In the genomic region with DNA sequence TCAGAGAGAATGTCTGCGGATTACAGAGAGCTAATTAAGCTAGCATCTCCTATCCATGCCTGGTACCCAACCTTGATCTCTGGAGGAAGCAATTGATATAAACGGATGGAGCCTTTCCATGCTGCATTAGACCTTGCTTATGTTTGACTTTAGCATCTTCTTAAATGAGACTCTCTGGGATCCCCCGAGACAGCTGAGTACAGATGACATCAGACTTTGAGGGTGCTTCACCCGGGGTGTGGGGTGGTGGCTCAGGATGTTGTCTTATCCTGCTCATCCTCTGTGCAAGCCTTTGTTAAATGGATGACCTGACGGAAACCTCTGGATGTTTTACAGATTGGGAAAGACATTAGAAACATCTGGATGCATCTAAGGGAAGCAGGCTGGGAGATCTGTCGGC, we compare ENCODE assay signal across 25 mouse cellular contexts.
"Had no signal": no experiment of that assay in that cellular context is flagged by ENCODE, and none has a peak within 500 bp of the region (broad histone marks: within the 10 kb centered on the region; RNA-seq: fewer than 3 reads in every experiment).

No protein-coding gene starts in this region.

- H3K36me3 ChIP-seq: heart, embryonic 10.5 days; heart, embryonic 12.5 days; hindbrain, embryonic 10.5 days; hindbrain, embryonic 12.5 days; limb, embryonic 13.5 days; limb, embryonic 15.5 days had no signal

- H3K27me3 ChIP-seq: heart, embryonic 12.5 days; hindbrain, embryonic 12.5 days; limb, embryonic 13.5 days; limb, embryonic 15.5 days; liver, embryonic 12.5 days had no signal

- H3K9me3 ChIP-seq: heart, embryonic 10.5 days; hindbrain, embryonic 12.5 days; limb, embryonic 13.5 days; limb, embryonic 15.5 days; liver, embryonic 12.5 days had no signal

- H3K27ac ChIP-seq: gastrocnemius, adult 2 months; heart, embryonic 10.5 days; hindbrain, embryonic 10.5 days; hindbrain, embryonic 12.5 days; hindbrain, embryonic 14.5 days; layer of hippocampus, adult 2 months; limb, embryonic 13.5 days; limb, embryonic 15.5 days; liver, embryonic 12.5 days; liver, embryonic 14.5 days had no signal

- H3K4me2 ChIP-seq: heart, embryonic 12.5 days; hindbrain, embryonic 12.5 days; hindbrain, embryonic 14.5 days; limb, embryonic 13.5 days; limb, embryonic 15.5 days; liver, embryonic 12.5 days had no signal

- H3K4me3 ChIP-seq: gastrocnemius, adult 2 months; heart, embryonic 10.5 days; heart, embryonic 12.5 days; hindbrain, embryonic 10.5 days; hindbrain, embryonic 12.5 days; layer of hippocampus, adult 2 months; limb, embryonic 13.5 days; limb, embryonic 15.5 days; liver, embryonic 12.5 days had no signal

- ATAC-seq: hindbrain, embryonic 16.5 days; intestine, embryonic 16.5 days; liver, embryonic 12.5 days had no signal

- DNase-seq: gastrocnemius, adult 2 months; gastrocnemius, postnatal 10 days; gastrocnemius, postnatal 25 days; heart, adult 18-20 months; heart, postnatal 10 days; heart, postnatal 4 days; kidney, adult 18-20 months; kidney, adult 8-10 months; kidney, postnatal 10 days; kidney, postnatal 25 days; kidney, postnatal 4 days; layer of hippocampus, postnatal 36 days; left cerebral cortex, postnatal 4 days had no signal

- H3K4me1 ChIP-seq: heart, embryonic 10.5 days; hindbrain, embryonic 10.5 days; hindbrain, embryonic 12.5 days; limb, embryonic 13.5 days; limb, embryonic 15.5 days; liver, embryonic 12.5 days had no signal

- H3K9ac ChIP-seq: heart, embryonic 12.5 days; hindbrain, embryonic 12.5 days; hindbrain, embryonic 14.5 days; limb, embryonic 13.5 days; limb, embryonic 15.5 days; liver, embryonic 12.5 days; liver, embryonic 14.5 days had no signal
